Mouse (Mus musculus): ENCODE data around the gene Jsrp1. TPM values are rescaled to one million over a fixed set of nuclear protein-coding genes. Genes with fewer than 3 reads are reported as not detected.
"Not testable (repeated sequence)": the region's sequence is repeated elsewhere in the genome, so short reads cannot be mapped to it uniquely, and the experiment has no call there.

Jsrp1 gene
- polyA plus RNA-seq, 1 experiment = not detected

DNA sequence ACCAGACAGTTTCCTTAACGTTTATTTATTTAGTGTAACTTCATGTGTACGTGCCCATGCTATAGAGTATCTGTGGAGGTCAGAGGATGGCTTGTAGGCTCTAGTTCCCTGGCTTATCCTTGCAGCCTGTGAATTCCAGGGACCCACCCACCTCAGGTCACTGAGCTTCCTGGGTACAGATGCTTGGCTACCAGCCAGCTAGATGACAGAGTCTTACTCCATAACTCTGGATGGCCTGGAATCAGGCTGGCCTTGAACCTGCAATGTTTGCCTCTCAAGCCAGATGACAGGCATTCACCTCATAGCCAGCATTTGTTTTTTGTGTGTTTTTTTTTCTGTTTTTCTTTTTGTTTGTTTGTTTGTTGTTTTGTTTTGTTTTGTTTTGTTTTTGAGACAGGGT, 3.9 kb upstream of the Jsrp1 start:
- TF ChIP-seq POLR2A (IDR thresholded peaks at IDR 0.05; ENCODE audit: low read depth, low read length) (no peak), CTCF (IDR thresholded peaks at IDR 0.05; ENCODE audit: borderline replicate concordance, insufficient read depth, low read length) (no peak)
- Histone ChIP-seq H3K27ac (ENCODE audit: insufficient read depth, low read length) (no peak overlapping the region), H3K4me1 (ENCODE audit: control insufficient read depth, insufficient read depth, low read length) (no peaks in the 10 kb centered on the region), H3K4me3 (ENCODE audit: insufficient read depth, low read length) (no peak overlapping the region)

- not testable (repeated sequence) for H3K4me3 ChIP-seq (ENCODE audit: insufficient read depth, low read length); H3K27ac ChIP-seq (ENCODE audit: insufficient read depth, low read length); H3K4me1 ChIP-seq (ENCODE audit: control insufficient read depth, insufficient read depth, low read length)
These were observed 3.0 kb upstream of the Jsrp1 start for GRCm38 (mm10) chr10:80816303-80816702.

- Histone ChIP-seq H3K27ac (ENCODE audit: insufficient read depth, low read length) (no peak overlapping the region), H3K4me1 (ENCODE audit: control insufficient read depth, insufficient read depth, low read length) (no peaks in the 10 kb centered on the region), H3K4me3 (ENCODE audit: insufficient read depth, low read length) (no peak overlapping the region)
- no peak for TF ChIP-seq POLR2A (IDR thresholded peaks at IDR 0.05; ENCODE audit: low read depth, low read length)
- no peak for TF ChIP-seq CTCF (IDR thresholded peaks at IDR 0.05; ENCODE audit: borderline replicate concordance, insufficient read depth, low read length)
These were observed 1.5 kb upstream of the Jsrp1 start for GRCm38 (mm10) chr10:80814800-80815199.

- H3K27ac ChIP-seq (ENCODE audit: insufficient read depth, low read length) = no peak overlapping the region
- no peak overlapping the region for H3K4me3 ChIP-seq (ENCODE audit: insufficient read depth, low read length)
- H3K4me1 ChIP-seq (ENCODE audit: control insufficient read depth, insufficient read depth, low read length) = no peaks in the 10 kb centered on the region
- no peak for TF ChIP-seq CTCF (IDR thresholded peaks at IDR 0.05; ENCODE audit: borderline replicate concordance, insufficient read depth, low read length)
- TF ChIP-seq POLR2A (IDR thresholded peaks at IDR 0.05; ENCODE audit: low read depth, low read length) = no peak
These were observed 782 bp downstream of the Jsrp1 start for GRCm38 (mm10) chr10:80812391-80813041.

DNA sequence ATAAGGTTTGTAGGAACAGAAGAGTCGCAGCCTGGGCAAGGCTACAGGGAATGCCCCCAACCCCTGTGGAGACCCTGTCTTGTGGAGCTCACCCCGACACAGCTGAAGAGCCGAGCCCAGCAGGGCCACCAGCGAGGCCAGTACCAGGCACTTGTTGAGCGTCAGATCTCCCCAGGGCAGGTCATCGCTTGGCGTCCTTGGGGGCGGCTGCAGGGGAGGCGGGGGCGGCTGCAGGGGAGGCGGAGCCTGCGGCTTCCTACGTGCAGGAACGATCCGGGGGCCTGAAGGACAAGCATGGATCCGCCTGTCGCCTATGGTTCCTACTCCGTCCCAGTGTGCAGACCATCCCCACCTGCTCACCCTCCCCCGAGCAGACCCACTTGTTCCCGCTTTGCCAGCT, 3.2 kb downstream of the Jsrp1 start:
- peaks cover 4% of the 10 kb centered on the region; the same call in 1 of the 2 replicates for H3K4me1 ChIP-seq (ENCODE audit: control insufficient read depth, insufficient read depth, low read length)
- H3K4me3 ChIP-seq (ENCODE audit: insufficient read depth, low read length) = no peak overlapping the region
- TF ChIP-seq CTCF (IDR thresholded peaks at IDR 0.05; ENCODE audit: borderline replicate concordance, insufficient read depth, low read length) (no peak), POLR2A (IDR thresholded peaks at IDR 0.05; ENCODE audit: low read depth, low read length) (no peak)
- H3K27ac ChIP-seq (ENCODE audit: insufficient read depth, low read length) = no peak overlapping the region

GRCm38 (mm10) chr10:80808985-80809632, 4.2 kb downstream of the Jsrp1 start:
- Histone ChIP-seq H3K27ac (ENCODE audit: insufficient read depth, low read length) (no peak overlapping the region), H3K4me1 (ENCODE audit: control insufficient read depth, insufficient read depth, low read length) (peaks cover 4% of the 10 kb centered on the region; the same call in 1 of the 2 replicates), H3K4me3 (ENCODE audit: insufficient read depth, low read length) (no peak overlapping the region)
- TF ChIP-seq CTCF (IDR thresholded peaks at IDR 0.05; ENCODE audit: borderline replicate concordance, insufficient read depth, low read length) = no peak
- no peak for TF ChIP-seq POLR2A (IDR thresholded peaks at IDR 0.05; ENCODE audit: low read depth, low read length)

DNA sequence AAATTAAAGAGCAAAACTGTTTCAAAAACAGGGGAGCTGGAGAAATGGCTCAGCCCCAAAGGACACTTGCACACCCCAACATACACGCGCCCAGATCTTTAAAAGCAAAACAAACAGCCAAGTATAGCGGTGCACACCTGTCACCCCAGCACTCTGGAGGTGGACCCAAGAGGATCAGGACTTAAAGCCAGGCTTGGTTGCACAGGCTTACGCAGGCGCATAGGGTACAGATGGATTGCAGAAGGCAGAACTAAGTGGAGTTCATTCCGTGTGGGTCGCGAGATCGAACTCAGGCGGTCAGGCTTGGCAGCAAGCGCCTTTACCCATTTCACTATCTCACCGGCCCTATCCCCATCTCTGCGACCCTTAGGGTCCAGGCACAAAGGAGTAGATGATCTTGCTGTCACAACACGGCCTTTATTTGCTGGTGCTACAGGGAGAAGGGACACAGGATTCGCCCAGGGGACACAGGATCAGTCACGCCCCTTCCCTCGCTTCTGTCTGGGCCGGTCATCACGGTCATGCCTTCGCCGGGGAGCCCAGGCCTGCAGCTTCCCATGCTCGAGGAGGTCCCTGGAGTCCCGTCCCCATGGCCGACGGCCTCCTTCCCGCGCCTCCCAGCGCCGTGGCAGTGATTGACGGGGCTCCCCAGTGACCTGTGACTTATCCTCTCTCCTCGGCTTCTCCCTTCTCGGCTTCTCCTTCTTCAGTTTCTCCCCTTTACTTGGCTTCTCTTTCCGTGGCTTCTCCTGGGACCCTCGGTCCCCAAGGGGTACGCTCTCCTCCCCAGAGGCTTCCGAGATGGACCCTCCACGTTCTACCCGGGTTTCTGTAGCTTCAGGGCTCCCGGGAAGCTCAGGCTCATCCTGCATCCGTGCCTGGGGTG, 5.0 kb downstream of the Jsrp1 start:
- no peak overlapping the region for H3K4me3 ChIP-seq (ENCODE audit: insufficient read depth, low read length)

DNA sequence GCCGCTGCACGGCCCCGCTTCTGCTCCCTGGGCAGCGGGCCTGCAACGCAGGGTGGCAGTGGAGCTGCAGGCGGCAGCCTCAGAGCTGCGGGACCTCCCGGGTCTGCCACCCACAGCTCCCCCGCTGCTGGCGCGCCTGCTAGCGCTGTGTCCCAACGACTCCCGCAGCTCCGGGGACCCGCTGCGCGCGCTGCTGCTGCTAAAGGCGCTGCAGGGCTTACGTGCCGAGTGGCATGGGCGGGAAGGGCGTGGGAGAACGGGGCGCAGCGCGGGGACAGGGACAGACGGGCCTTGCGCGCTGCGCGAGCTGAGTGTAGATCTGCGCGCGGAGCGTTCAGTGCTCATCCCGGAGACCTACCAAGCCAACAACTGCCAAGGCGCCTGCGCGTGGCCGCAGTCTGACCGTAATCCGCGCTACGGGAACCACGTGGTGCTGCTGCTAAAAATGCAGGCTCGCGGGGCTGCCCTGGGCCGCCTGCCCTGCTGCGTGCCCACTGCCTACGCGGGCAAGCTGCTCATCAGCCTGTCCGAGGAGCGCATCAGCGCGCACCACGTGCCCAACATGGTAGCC, 6.2 kb downstream of the Jsrp1 start:
- Histone ChIP-seq H3K4me3 (ENCODE audit: insufficient read depth, low read length) (no peak overlapping the region), H3K27ac (ENCODE audit: insufficient read depth, low read length) (no peak overlapping the region), H3K4me1 (ENCODE audit: control insufficient read depth, insufficient read depth, low read length) (peaks cover 4% of the 10 kb centered on the region; the same call in 1 of the 2 replicates)
- TF ChIP-seq POLR2A (IDR thresholded peaks at IDR 0.05; ENCODE audit: low read depth, low read length) (peak; percentile 42; the same call in 1 of the 2 replicates), CTCF (IDR thresholded peaks at IDR 0.05; ENCODE audit: borderline replicate concordance, insufficient read depth, low read length) (no peak)

More for the DNA sequence above, 5.0 kb downstream of the Jsrp1 start:
- Histone ChIP-seq H3K4me1 (ENCODE audit: control insufficient read depth, insufficient read depth, low read length) (peaks cover 4% of the 10 kb centered on the region; the same call in 1 of the 2 replicates), H3K27ac (ENCODE audit: insufficient read depth, low read length) (no peak overlapping the region)
- no peak for TF ChIP-seq CTCF (IDR thresholded peaks at IDR 0.05; ENCODE audit: borderline replicate concordance, insufficient read depth, low read length)
- no peak for TF ChIP-seq POLR2A (IDR thresholded peaks at IDR 0.05; ENCODE audit: low read depth, low read length)

- Histone ChIP-seq H3K4me1 (ENCODE audit: control insufficient read depth, insufficient read depth, low read length) (peaks cover 4% of the 10 kb centered on the region; the same call in 1 of the 2 replicates), H3K4me3 (ENCODE audit: insufficient read depth, low read length) (no peak overlapping the region), H3K27ac (ENCODE audit: insufficient read depth, low read length) (no peak overlapping the region)
- TF ChIP-seq POLR2A (IDR thresholded peaks at IDR 0.05; ENCODE audit: low read depth, low read length) (no peak), CTCF (IDR thresholded peaks at IDR 0.05; ENCODE audit: borderline replicate concordance, insufficient read depth, low read length) (no peak)
These were observed 6.8 kb downstream of the Jsrp1 start for GRCm38 (mm10) chr10:80806341-80807056.
